Mouse (Mus musculus) lung, embryonic 14.5 days (tissue): ENCODE results near the gene Tiparp. TPM values are rescaled to one million over a fixed set of nuclear protein-coding genes. Genes with fewer than 3 reads are reported as not detected.

Experiments
- ATAC-seq: fragments of 200-750 bp; cut with Nextera tagmentation; 2 replicates; pipeline ENCODE4 v1.8.0; 2017; ENCODE audit warnings: mild to moderate bottlenecking, moderate TSS enrichment, moderate library complexity; ENCODE audit not compliant: insufficient read depth
- DNase-seq: peaks from one replicate; pipeline ENCODE4 v3.0.0-alpha.2; 2015
- H3K27ac ChIP-seq: fragments of 300-500 bp; sonication (generic); 2 replicates; pipeline ENCODE4 v1.5.1; 2014; ENCODE audit warnings: low read depth, mild to moderate bottlenecking, moderate library complexity
- H3K27me3 ChIP-seq: fragments of 300-500 bp; sonication (generic); 2 replicates; pipeline ENCODE4 v1.6.1; 2014; ENCODE audit warnings: low read length, control low read depth; ENCODE audit not compliant: insufficient read depth
- H3K36me3 ChIP-seq: fragments of 300-500 bp; sonication (generic); 2 replicates; pipeline ENCODE4 v1.6.1; 2014; ENCODE audit warnings: control low read depth; ENCODE audit not compliant: insufficient read depth
- H3K4me1 ChIP-seq: fragments of 300-500 bp; sonication (generic); 2 replicates; pipeline ENCODE4 v1.6.1; 2014; ENCODE audit warnings: antibody characterized with exemption, control low read depth; ENCODE audit not compliant: insufficient read depth
- H3K4me2 ChIP-seq: fragments of 300-500 bp; sonication (generic); 2 replicates; pipeline ENCODE4 v1.6.1; 2014; ENCODE audit warnings: mild to moderate bottlenecking
- H3K4me3 ChIP-seq: fragments of 300-500 bp; sonication (generic); 2 replicates; pipeline ENCODE4 v1.5.1; 2014; ENCODE audit warnings: low read depth, low read length
- H3K9ac ChIP-seq: fragments of 300-500 bp; sonication (generic); 2 replicates; pipeline ENCODE4 v1.6.1; 2014
- H3K9me3 ChIP-seq: fragments of 300-500 bp; sonication (generic); 2 replicates; pipeline ENCODE4 v1.6.1; 2016; ENCODE audit warnings: low read depth, low read length, control low read depth
- CTCF ChIP-seq: IDR thresholded peaks from 2 replicates; pipeline ENCODE4 v1.5.1; 2016; ENCODE audit warnings: antibody characterized with exemption, low read depth
- WGBS: fragments of 180-500 bp; shearing (Covaris S2); extraction: QIAGEN DNeasy Blood & Tissue Kit; methylation state at CpG from one replicate; pipeline ENCODE4 v1.1.7; 2014; 5-methylcytosine and 5-hydroxymethylcytosine counted together
- polyA plus RNA-seq: library from polyadenylated mRNA; unstranded; fragments of >200 nt; fragmentation: Nextera tagmentation; extraction: Ambion mirVana; gene quantifications from 2 replicates; pipeline ENCODE4 v1.2.1, GENCODE M21; 2014

Gene Tiparp
- polyA plus RNA-seq, 1 experiment from 2014 or later: 44.4 TPM

GRCm38 (mm10) chr3:65563926-65564624, 35.9 kb downstream of the Tiparp start:
- TF ChIP-seq CTCF: no peak
- Histone ChIP-seq H3K4me3 (no peak overlapping the region), H3K9ac (no peak overlapping the region), H3K36me3 (no peaks in the 10 kb centered on the region), H3K9me3 (no peaks in the 10 kb centered on the region), H3K27me3 (no peaks in the 10 kb centered on the region), H3K27ac (peak overlapping the region; percentile 76), H3K4me1 (0 out of 2 replicates have a peak, but pooled peaks cover 4% of the 10 kb centered on the region), H3K4me2 (no peak overlapping the region)
- DNase-seq: peak; percentile 40
- 13% methylated on average over 6 of the region's 6 CpGs for WGBS
- ATAC-seq: peak; percentile 72

- no peaks in the 10 kb centered on the region for H3K36me3 ChIP-seq
- no peak overlapping the region for H3K9ac ChIP-seq
- no peaks in the 10 kb centered on the region for H3K9me3 ChIP-seq
- no peak overlapping the region for H3K4me3 ChIP-seq
- DNase-seq (no peak), ATAC-seq (no peak)
- H3K27ac ChIP-seq: no peak overlapping the region
- no peak for TF ChIP-seq CTCF
- H3K4me2 ChIP-seq: no peak overlapping the region
- H3K27me3 ChIP-seq: no peaks in the 10 kb centered on the region
- H3K4me1 ChIP-seq: 0 out of 2 replicates have a peak, but pooled peaks cover 4% of the 10 kb centered on the region
- 54% methylated on average over 9 of the region's 9 CpGs for WGBS
Measured at GRCm38 (mm10) chr3:65565632-65566300, 37.6 kb downstream of the Tiparp start.

- no peaks in the 10 kb centered on the region for H3K4me1 ChIP-seq
- no peaks in the 10 kb centered on the region for H3K36me3 ChIP-seq
- no peak overlapping the region for H3K27ac ChIP-seq
- no peak overlapping the region for H3K4me2 ChIP-seq
- ATAC-seq (no peak), DNase-seq (no peak)
- H3K9me3 ChIP-seq: no peaks in the 10 kb centered on the region
- H3K27me3 ChIP-seq: no peaks in the 10 kb centered on the region
- no peak overlapping the region for H3K4me3 ChIP-seq
- no peak for TF ChIP-seq CTCF
- H3K9ac ChIP-seq: no peak overlapping the region
Measured at GRCm38 (mm10) chr3:65569941-65570340, 41.7 kb downstream of the Tiparp start.

DNA sequence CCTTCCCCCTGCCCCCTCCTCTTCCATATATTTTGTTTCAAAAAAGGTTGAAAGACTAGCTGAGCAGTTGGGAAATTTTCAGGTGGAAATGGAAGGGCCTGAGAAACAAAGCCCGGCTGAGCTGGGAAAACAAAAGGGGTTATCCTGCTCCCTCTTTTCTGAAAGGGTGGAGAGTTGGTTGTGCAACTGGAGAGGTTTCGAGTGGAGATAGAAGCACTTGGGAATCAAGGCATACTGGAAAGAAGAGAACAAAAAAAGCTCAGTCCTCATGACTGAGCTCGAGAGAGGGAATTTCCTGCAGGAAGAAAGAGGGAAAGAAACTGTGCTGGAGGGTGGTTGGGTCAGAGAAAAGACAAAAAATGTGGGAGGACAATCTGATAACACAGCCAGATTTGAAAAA, 45.3 kb downstream of the Tiparp start:
- ATAC-seq (no peak), DNase-seq (no peak)
- Histone ChIP-seq H3K4me1 (no peaks in the 10 kb centered on the region), H3K9ac (no peak overlapping the region), H3K4me2 (no peak overlapping the region), H3K27me3 (no peaks in the 10 kb centered on the region), H3K36me3 (no peaks in the 10 kb centered on the region), H3K27ac (peak overlapping the region; percentile 16; the same call in 1 of the 2 replicates), H3K4me3 (no peak overlapping the region), H3K9me3 (no peaks in the 10 kb centered on the region)
- 40% methylated on average over 3 of the region's 3 CpGs for WGBS
- TF ChIP-seq CTCF: no peak

- Histone ChIP-seq H3K9ac (no peak overlapping the region), H3K4me2 (no peak overlapping the region), H3K36me3 (no peaks in the 10 kb centered on the region), H3K4me3 (no peak overlapping the region), H3K27ac (no peak overlapping the region), H3K27me3 (no peaks in the 10 kb centered on the region), H3K9me3 (no peaks in the 10 kb centered on the region), H3K4me1 (no peaks in the 10 kb centered on the region)
- DNase-seq (no peak), ATAC-seq (0 out of 2 replicates have a peak, but pooled peaks have one; percentile 25)
- TF ChIP-seq CTCF: no peak
- WGBS: 83% methylated on average over 3 of the region's 3 CpGs
Measured at GRCm38 (mm10) chr3:65577602-65578001, 49.4 kb downstream of the Tiparp start.

- no peaks in the 10 kb centered on the region for H3K36me3 ChIP-seq
- no peak for DNase-seq
- no peaks in the 10 kb centered on the region for H3K4me1 ChIP-seq
- 53% methylated on average over 12 of the region's 12 CpGs for WGBS
- H3K4me2 ChIP-seq: no peak overlapping the region
- no peak for ATAC-seq
- TF ChIP-seq CTCF: no peak
- H3K9me3 ChIP-seq: no peaks in the 10 kb centered on the region
- H3K27ac ChIP-seq: no peak overlapping the region
- H3K9ac ChIP-seq: no peak overlapping the region
- no peaks in the 10 kb centered on the region for H3K27me3 ChIP-seq
- no peak overlapping the region for H3K4me3 ChIP-seq
Measured at GRCm38 (mm10) chr3:65579260-65579921, 51.2 kb downstream of the Tiparp start.

DNA sequence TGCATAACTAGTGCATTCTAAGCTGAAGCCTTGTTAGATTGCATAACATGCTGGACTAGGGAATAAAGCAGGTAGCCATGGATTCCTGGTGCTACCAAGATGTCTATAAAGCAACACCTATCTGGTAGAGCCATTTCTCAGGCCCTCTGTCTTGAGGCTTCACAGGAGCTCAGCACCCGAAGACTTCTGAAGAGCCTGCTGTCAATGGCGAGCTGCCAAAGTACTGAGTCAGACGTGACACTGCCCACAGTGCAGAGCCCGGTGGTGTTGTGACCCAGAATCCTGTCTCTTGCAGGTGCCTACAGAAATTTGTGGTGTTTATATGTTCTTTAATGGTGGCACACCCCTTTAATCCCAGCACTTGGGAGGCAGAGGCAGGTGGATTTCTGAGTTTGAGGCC, 53.4 kb downstream of the Tiparp start:
- no peak for TF ChIP-seq CTCF
- H3K4me1 ChIP-seq: peaks cover 13% of the 10 kb centered on the region
- H3K4me3 ChIP-seq: no peak overlapping the region
- 55% methylated on average over 4 of the region's 4 CpGs for whole genome bisulfite sequencing
- H3K4me2 ChIP-seq: no peak overlapping the region
- DNase-seq: no peak
- no peaks in the 10 kb centered on the region for H3K9me3 ChIP-seq
- H3K27ac ChIP-seq: no peak overlapping the region
- no peaks in the 10 kb centered on the region for H3K27me3 ChIP-seq
- no peak overlapping the region for H3K9ac ChIP-seq
- H3K36me3 ChIP-seq: no peaks in the 10 kb centered on the region
- no peak for ATAC-seq
